Mouse (Mus musculus): ENCODE results near the gene Cyp2w1. TPM values are rescaled to one million over a fixed set of nuclear protein-coding genes. Genes with fewer than 3 reads are reported as not detected.

Gene Cyp2w1
- polyA plus RNA-seq, 1 experiment = not detected

DNA sequence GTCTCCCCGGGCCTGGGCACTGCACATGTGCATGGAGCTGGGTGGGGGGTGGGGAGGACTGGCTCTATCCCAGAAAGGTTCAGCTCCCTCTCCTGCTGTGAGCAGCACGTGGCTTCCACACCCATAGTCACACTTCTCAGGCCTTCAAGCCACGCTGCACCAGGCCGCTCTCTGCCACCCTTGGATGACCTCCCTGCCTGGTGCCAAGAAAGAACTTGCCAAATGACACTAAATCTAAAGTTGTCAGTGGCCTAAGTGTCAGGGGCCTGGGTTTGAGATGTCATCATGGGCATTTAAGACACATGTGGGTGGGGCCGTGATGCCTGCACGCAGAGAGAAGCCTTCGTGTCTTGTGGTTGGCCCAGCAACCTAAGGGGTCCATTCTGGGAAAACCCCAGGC is 32.0 kb upstream of the Cyp2w1 start:
- TF ChIP-seq CEBPB (IDR thresholded peaks at IDR 0.05; ENCODE audit: insufficient read depth, poor library complexity, severe bottlenecking) (no peak), TCF12 (IDR thresholded peaks at IDR 0.05; ENCODE audit: insufficient read depth, poor library complexity, severe bottlenecking) (no peak), REST (IDR thresholded peaks at IDR 0.05; ENCODE audit: insufficient read depth, insufficient read length) (no peak), POLR2A (IDR thresholded peaks at IDR 0.05; ENCODE audit: insufficient read length, low read depth) (no peak), POLR2AphosphoS2 (IDR thresholded peaks at IDR 0.05; ENCODE audit: insufficient read length, low read depth) (no peak), TCF3 (IDR thresholded peaks at IDR 0.05; ENCODE audit: insufficient read length, low read depth) (no peak), MYOG (IDR thresholded peaks at IDR 0.05; ENCODE audit: control insufficient read depth in 1 of 3, insufficient read depth in 1 of 3, insufficient read length in 2 of 3, low read depth in 2 of 3) (no peak), USF1 (IDR thresholded peaks at IDR 0.05; ENCODE audit: low read depth) (no peak), SRF (IDR thresholded peaks at IDR 0.05; ENCODE audit: control insufficient read depth, insufficient read length, low read depth) (no peak), MAX (IDR thresholded peaks at IDR 0.05; ENCODE audit: low read depth) (no peak), MYOD1 (IDR thresholded peaks at IDR 0.05; ENCODE audit: control insufficient read depth in 1 of 3, insufficient read length in 2 of 3, low read depth in 2 of 3) (no peak), E2F4 (IDR thresholded peaks at IDR 0.05; ENCODE audit: insufficient read depth) (no peak)
- H3K36me3 ChIP-seq (ENCODE audit: control insufficient read depth, insufficient read depth) = no peaks in the 10 kb centered on the region
- no peak overlapping the region for H3K4me3 ChIP-seq
- peaks cover 62% of the 10 kb centered on the region for H3K27me3 ChIP-seq (ENCODE audit: control insufficient read depth, insufficient read depth, insufficient read length)
- no peak overlapping the region for H3K4me2 ChIP-seq (ENCODE audit: low read depth)
- H3K79me2 ChIP-seq (ENCODE audit: control insufficient read depth, insufficient read depth) = no peaks in the 10 kb centered on the region
- H3ac ChIP-seq (ENCODE audit: control insufficient read depth, insufficient read length) = no peak overlapping the region

DNA sequence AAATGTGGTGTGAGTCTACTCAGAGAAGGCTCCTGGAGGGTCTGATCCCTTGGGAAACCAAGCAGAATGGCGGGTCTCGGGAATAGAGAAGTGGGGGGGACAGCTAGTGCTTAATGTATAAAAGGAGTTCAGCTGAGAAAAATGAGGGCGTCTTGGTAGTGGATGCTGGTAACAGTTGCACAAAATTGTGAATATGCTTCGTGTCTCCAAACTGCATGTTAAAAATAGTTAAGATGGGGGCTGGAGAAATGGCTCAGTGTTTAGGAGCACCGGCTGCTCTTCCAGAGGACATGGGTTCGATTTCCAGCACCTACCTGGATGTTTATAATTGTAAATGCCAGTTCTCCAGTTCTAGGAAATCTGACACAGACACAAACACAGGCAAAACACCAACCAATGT is 31.1 kb upstream of the Cyp2w1 start:
- Histone ChIP-seq H3K36me3 (ENCODE audit: control insufficient read depth, insufficient read depth) (no peaks in the 10 kb centered on the region), H3K79me2 (ENCODE audit: control insufficient read depth, insufficient read depth) (no peaks in the 10 kb centered on the region), H3K4me3 (no peak overlapping the region), H3K4me2 (ENCODE audit: low read depth) (no peak overlapping the region), H3ac (ENCODE audit: control insufficient read depth, insufficient read length) (no peak overlapping the region), H3K27me3 (ENCODE audit: control insufficient read depth, insufficient read depth, insufficient read length) (peaks cover 68% of the 10 kb centered on the region)
- TF ChIP-seq POLR2A (IDR thresholded peaks at IDR 0.05; ENCODE audit: insufficient read length, low read depth) (no peak), TCF3 (IDR thresholded peaks at IDR 0.05; ENCODE audit: insufficient read length, low read depth) (no peak), USF1 (IDR thresholded peaks at IDR 0.05; ENCODE audit: low read depth) (no peak), MAX (IDR thresholded peaks at IDR 0.05; ENCODE audit: low read depth) (no peak), SRF (IDR thresholded peaks at IDR 0.05; ENCODE audit: control insufficient read depth, insufficient read length, low read depth) (no peak), CEBPB (IDR thresholded peaks at IDR 0.05; ENCODE audit: insufficient read depth, poor library complexity, severe bottlenecking) (no peak), MYOD1 (IDR thresholded peaks at IDR 0.05; ENCODE audit: control insufficient read depth in 1 of 3, insufficient read length in 2 of 3, low read depth in 2 of 3) (no peak), TCF12 (IDR thresholded peaks at IDR 0.05; ENCODE audit: insufficient read depth, poor library complexity, severe bottlenecking) (no peak), E2F4 (IDR thresholded peaks at IDR 0.05; ENCODE audit: insufficient read depth) (no peak), POLR2AphosphoS2 (IDR thresholded peaks at IDR 0.05; ENCODE audit: insufficient read length, low read depth) (no peak), MYOG (IDR thresholded peaks at IDR 0.05; ENCODE audit: control insufficient read depth in 1 of 3, insufficient read depth in 1 of 3, insufficient read length in 2 of 3, low read depth in 2 of 3) (no peak), REST (IDR thresholded peaks at IDR 0.05; ENCODE audit: insufficient read depth, insufficient read length) (no peak)

DNA sequence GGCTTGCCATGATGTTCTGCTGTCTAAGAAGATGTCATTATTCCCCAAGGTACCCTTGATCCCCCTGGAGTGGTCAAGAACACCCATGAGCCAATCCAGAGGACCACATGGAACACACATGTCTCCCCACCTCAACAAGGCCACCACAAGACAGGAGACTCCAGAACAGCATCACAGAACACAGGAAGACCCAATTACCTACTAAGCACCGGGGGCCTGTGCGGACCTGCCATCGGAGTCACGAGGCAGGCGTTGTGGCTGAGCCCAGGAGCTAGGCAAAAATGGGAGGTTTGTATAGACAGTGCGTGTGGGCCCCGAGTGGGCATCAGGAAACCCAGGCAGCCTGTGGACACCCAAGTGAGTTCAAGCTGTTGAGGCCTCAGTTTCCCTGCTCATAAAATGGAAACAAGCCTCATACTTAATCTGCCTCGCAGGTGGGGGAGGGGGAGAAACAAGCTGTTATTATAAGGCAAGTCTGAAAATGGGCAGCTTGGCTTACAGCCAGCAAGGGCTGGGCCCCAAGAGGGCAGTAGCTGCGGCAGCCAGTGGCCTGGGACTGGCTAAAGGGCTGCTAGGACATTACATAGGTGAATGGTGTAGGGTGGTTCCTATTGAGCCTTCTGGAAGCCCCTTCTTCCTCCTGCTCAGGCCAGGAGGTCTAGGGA is 29.0 kb upstream of the Cyp2w1 start:
- Histone ChIP-seq H3K4me2 (ENCODE audit: low read depth) (no peak overlapping the region), H3K36me3 (ENCODE audit: control insufficient read depth, insufficient read depth) (no peaks in the 10 kb centered on the region), H3K4me3 (no peak overlapping the region), H3K79me2 (ENCODE audit: control insufficient read depth, insufficient read depth) (no peaks in the 10 kb centered on the region), H3K27me3 (ENCODE audit: control insufficient read depth, insufficient read depth, insufficient read length) (peaks cover 59% of the 10 kb centered on the region), H3ac (ENCODE audit: control insufficient read depth, insufficient read length) (no peak overlapping the region)
- TF ChIP-seq E2F4 (IDR thresholded peaks at IDR 0.05; ENCODE audit: insufficient read depth) = no peak
- TF ChIP-seq CEBPB (IDR thresholded peaks at IDR 0.05; ENCODE audit: insufficient read depth, poor library complexity, severe bottlenecking) = no peak
- TF ChIP-seq MYOG (IDR thresholded peaks at IDR 0.05; ENCODE audit: control insufficient read depth in 1 of 3, insufficient read depth in 1 of 3, insufficient read length in 2 of 3, low read depth in 2 of 3) = no peak
- TF ChIP-seq TCF3 (IDR thresholded peaks at IDR 0.05; ENCODE audit: insufficient read length, low read depth) = no peak
- no peak for TF ChIP-seq SRF (IDR thresholded peaks at IDR 0.05; ENCODE audit: control insufficient read depth, insufficient read length, low read depth)
- TF ChIP-seq MAX (IDR thresholded peaks at IDR 0.05; ENCODE audit: low read depth) = no peak
- TF ChIP-seq POLR2A (IDR thresholded peaks at IDR 0.05; ENCODE audit: insufficient read length, low read depth) = no peak
- TF ChIP-seq TCF12 (IDR thresholded peaks at IDR 0.05; ENCODE audit: insufficient read depth, poor library complexity, severe bottlenecking) = no peak
- TF ChIP-seq POLR2AphosphoS2 (IDR thresholded peaks at IDR 0.05; ENCODE audit: insufficient read length, low read depth) = no peak
- TF ChIP-seq USF1 (IDR thresholded peaks at IDR 0.05; ENCODE audit: low read depth) = no peak
- no peak for TF ChIP-seq REST (IDR thresholded peaks at IDR 0.05; ENCODE audit: insufficient read depth, insufficient read length)
- TF ChIP-seq MYOD1 (IDR thresholded peaks at IDR 0.05; ENCODE audit: control insufficient read depth in 1 of 3, insufficient read length in 2 of 3, low read depth in 2 of 3) = no peak

DNA sequence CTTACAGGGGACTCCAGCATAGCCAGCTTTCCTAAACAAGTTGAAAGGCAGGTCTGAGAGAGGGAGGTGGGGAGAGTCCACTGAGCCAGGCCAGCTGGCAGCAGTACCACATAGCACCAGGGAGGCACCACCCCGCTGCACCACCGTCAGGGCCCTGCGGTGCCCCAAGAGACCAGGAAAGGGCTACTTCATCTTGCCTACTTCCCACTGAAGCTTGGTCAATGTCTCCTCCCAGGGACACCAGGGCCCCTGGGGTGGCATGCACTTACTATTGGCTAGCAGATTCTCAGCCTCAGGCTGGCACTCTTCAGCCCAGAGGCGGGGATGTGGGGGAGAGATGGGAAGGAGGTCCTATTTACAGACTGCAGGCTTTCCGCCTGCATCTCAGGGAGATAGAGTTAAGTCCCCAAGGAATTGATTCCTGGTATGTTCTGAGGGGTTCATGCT is 28.3 kb upstream of the Cyp2w1 start:
- Histone ChIP-seq H3K27me3 (ENCODE audit: control insufficient read depth, insufficient read depth, insufficient read length) (peaks cover 56% of the 10 kb centered on the region), H3K36me3 (ENCODE audit: control insufficient read depth, insufficient read depth) (no peaks in the 10 kb centered on the region), H3K4me2 (ENCODE audit: low read depth) (no peak overlapping the region), H3K4me3 (no peak overlapping the region), H3K79me2 (ENCODE audit: control insufficient read depth, insufficient read depth) (no peaks in the 10 kb centered on the region), H3ac (ENCODE audit: control insufficient read depth, insufficient read length) (no peak overlapping the region)
- TF ChIP-seq MYOD1 (IDR thresholded peaks at IDR 0.05; ENCODE audit: control insufficient read depth in 1 of 3, insufficient read length in 2 of 3, low read depth in 2 of 3) (no peak), USF1 (IDR thresholded peaks at IDR 0.05; ENCODE audit: low read depth) (no peak), E2F4 (IDR thresholded peaks at IDR 0.05; ENCODE audit: insufficient read depth) (no peak), TCF12 (IDR thresholded peaks at IDR 0.05; ENCODE audit: insufficient read depth, poor library complexity, severe bottlenecking) (no peak), SRF (IDR thresholded peaks at IDR 0.05; ENCODE audit: control insufficient read depth, insufficient read length, low read depth) (no peak), POLR2AphosphoS2 (IDR thresholded peaks at IDR 0.05; ENCODE audit: insufficient read length, low read depth) (no peak), TCF3 (IDR thresholded peaks at IDR 0.05; ENCODE audit: insufficient read length, low read depth) (no peak), REST (IDR thresholded peaks at IDR 0.05; ENCODE audit: insufficient read depth, insufficient read length) (no peak), MAX (IDR thresholded peaks at IDR 0.05; ENCODE audit: low read depth) (no peak), POLR2A (IDR thresholded peaks at IDR 0.05; ENCODE audit: insufficient read length, low read depth) (no peak), MYOG (IDR thresholded peaks at IDR 0.05; ENCODE audit: control insufficient read depth in 1 of 3, insufficient read depth in 1 of 3, insufficient read length in 2 of 3, low read depth in 2 of 3) (no peak), CEBPB (IDR thresholded peaks at IDR 0.05; ENCODE audit: insufficient read depth, poor library complexity, severe bottlenecking) (no peak)
